26 mouse cellular contexts compared by ENCODE assay signal in genomic region chr4:35963532-35963931, GRCm38 (mm10).
"Had no signal": no experiment of that assay in that cellular context is flagged by ENCODE, and none has a peak within 500 bp of the region (broad histone marks: within the 10 kb centered on the region; RNA-seq: fewer than 3 reads in every experiment).

No protein-coding gene starts in this region.

- DNase-seq: gastrocnemius, adult 2 months; gastrocnemius, postnatal 10 days; gastrocnemius, postnatal 25 days; heart, adult 18-20 months; heart, postnatal 10 days; heart, postnatal 4 days; kidney, adult 18-20 months; kidney, adult 8-10 months; kidney, postnatal 10 days; kidney, postnatal 25 days; kidney, postnatal 4 days; liver had no signal

- H3K4me1 ChIP-seq: heart, embryonic 10.5 days; heart, embryonic 12.5 days; hindbrain, embryonic 10.5 days; hindbrain, embryonic 12.5 days; intestine, embryonic 15.5 days; limb, embryonic 10.5 days; limb, embryonic 12.5 days had no signal

- H3K9ac ChIP-seq: heart, embryonic 12.5 days; hindbrain, embryonic 12.5 days; hindbrain, embryonic 14.5 days; intestine, embryonic 15.5 days; limb, embryonic 12.5 days had no signal

- H3K27ac ChIP-seq: gastrocnemius, adult 2 months; heart, embryonic 10.5 days; hindbrain, embryonic 10.5 days; hindbrain, embryonic 12.5 days; hindbrain, embryonic 14.5 days; intestine, embryonic 15.5 days; layer of hippocampus, adult 2 months; left cerebral cortex, adult 2 months; limb, embryonic 10.5 days; limb, embryonic 12.5 days had no signal

- H3K4me3 ChIP-seq: gastrocnemius, adult 2 months; heart, embryonic 10.5 days; heart, embryonic 12.5 days; hindbrain, embryonic 10.5 days; hindbrain, embryonic 12.5 days; intestine, embryonic 15.5 days; layer of hippocampus, adult 2 months; left cerebral cortex, adult 2 months; limb, embryonic 10.5 days; limb, embryonic 12.5 days had no signal

- H3K4me2 ChIP-seq: heart, embryonic 12.5 days; hindbrain, embryonic 12.5 days; hindbrain, embryonic 14.5 days; intestine, embryonic 15.5 days; limb, embryonic 12.5 days; liver, embryonic 11.5 days had no signal

- ATAC-seq: hindbrain, embryonic 16.5 days; inflammation-experienced regulatory T-cells, adult 6 months; intestine, embryonic 15.5 days; intestine, postnatal 0 days had no signal

- H3K36me3 ChIP-seq: heart, embryonic 10.5 days; heart, embryonic 12.5 days; hindbrain, embryonic 10.5 days; hindbrain, embryonic 12.5 days; intestine, embryonic 15.5 days; limb, embryonic 10.5 days; limb, embryonic 12.5 days had no signal

- H3K27me3 ChIP-seq: heart, embryonic 12.5 days; hindbrain, embryonic 12.5 days; intestine, embryonic 15.5 days; limb, embryonic 12.5 days had no signal

- H3K9me3 ChIP-seq: heart, embryonic 10.5 days; heart, embryonic 12.5 days; hindbrain, embryonic 10.5 days; hindbrain, embryonic 12.5 days; intestine, embryonic 15.5 days; limb, embryonic 10.5 days; limb, embryonic 12.5 days had no signal
